Mouse (Mus musculus): ENCODE measurements at regions not wholly inside any gene's neighbourhood (a gene's known extent, or its start where the extent isn't known, plus 50 kb on each side); places are given as distances from the start of the nearest gene placed in this dataset.

- TF ChIP-seq CTCF (IDR thresholded peaks at IDR 0.05; ENCODE audit: borderline replicate concordance, insufficient read depth, low read length) (no peak), POLR2A (IDR thresholded peaks at IDR 0.05; ENCODE audit: low read depth, low read length) (no peak)
Observed at GRCm38 (mm10) chr13:97581380-97581779, 179.1 kb downstream of the Gm10260 start.
